Mouse (Mus musculus): Measurements from ENCODE around the gene Gm15557. TPM values are rescaled to one million over a fixed set of nuclear protein-coding genes. Genes with fewer than 3 reads are reported as not detected.

Gm15557 gene
- total and polyA plus RNA-seq, 2 experiments from 2014 or later: not detected

DNA sequence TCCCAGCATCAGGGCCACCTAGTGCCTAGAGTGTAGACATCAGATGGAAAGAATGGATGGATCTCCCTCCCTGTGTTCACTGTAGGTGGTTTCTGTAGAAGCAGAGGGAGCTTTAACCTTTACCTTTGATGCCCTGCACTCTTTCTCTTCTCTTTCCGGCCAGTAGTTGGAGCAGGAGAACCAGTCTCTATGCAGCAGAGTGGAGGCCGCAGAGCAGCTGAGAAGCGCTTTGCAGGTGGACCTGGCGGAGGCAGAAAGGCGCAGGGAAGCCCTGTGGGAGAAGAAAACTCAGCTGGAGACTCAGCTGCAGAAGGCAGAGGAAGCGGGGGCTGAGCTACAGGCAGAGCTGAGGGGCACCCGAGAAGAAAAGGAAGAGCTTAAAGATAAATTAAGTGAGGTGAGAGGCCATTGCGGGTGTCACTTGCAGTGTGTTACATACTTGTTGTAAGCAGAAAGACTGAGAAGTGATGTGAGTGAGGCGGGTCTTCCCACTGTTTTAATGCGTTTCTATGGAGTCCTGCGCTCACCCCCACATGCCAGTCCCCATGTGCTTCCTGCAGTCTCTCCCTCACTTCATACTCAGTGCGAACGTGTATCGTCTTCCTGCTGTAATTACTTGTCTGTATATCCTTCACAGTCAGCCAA is 33.7 kb downstream of the Gm15557 start:
- H3K27ac ChIP-seq (ENCODE audit: low read depth): no peak overlapping the region
- no peak overlapping the region for H3K4me3 ChIP-seq (ENCODE audit: low read depth, low read length)
- TF ChIP-seq CTCF (IDR thresholded peaks at IDR 0.05; ENCODE audit: low read depth) (no peak), EP300 (IDR thresholded peaks at IDR 0.05; ENCODE audit: low read depth) (no peak)
- no peaks in the 10 kb centered on the region for H3K4me1 ChIP-seq (ENCODE audit: control insufficient read depth, insufficient read depth)
- ATAC-seq (ENCODE audit: insufficient read depth, low read depth) (no peak), DNase-seq (ENCODE audit: low spot score) (no peak)
- H3K9ac ChIP-seq (replicated peaks; ENCODE audit: low read depth, low read length): no peak overlapping the region
- no peaks in the 10 kb centered on the region for H3K9me3 ChIP-seq (replicated peaks; ENCODE audit: control insufficient read depth, low read length)
- peaks cover 79% of the 10 kb centered on the region for H3K36me3 ChIP-seq (replicated peaks; ENCODE audit: control insufficient read depth, insufficient read depth, low read length)
- no peak overlapping the region for H3K4me2 ChIP-seq (ENCODE audit: low read depth, low read length)
- H3K27me3 ChIP-seq (ENCODE audit: control insufficient read depth, insufficient read depth, low read length): no peaks in the 10 kb centered on the region
- WGBS: 76% methylated on average over 14 of the region's 14 CpGs

DNA sequence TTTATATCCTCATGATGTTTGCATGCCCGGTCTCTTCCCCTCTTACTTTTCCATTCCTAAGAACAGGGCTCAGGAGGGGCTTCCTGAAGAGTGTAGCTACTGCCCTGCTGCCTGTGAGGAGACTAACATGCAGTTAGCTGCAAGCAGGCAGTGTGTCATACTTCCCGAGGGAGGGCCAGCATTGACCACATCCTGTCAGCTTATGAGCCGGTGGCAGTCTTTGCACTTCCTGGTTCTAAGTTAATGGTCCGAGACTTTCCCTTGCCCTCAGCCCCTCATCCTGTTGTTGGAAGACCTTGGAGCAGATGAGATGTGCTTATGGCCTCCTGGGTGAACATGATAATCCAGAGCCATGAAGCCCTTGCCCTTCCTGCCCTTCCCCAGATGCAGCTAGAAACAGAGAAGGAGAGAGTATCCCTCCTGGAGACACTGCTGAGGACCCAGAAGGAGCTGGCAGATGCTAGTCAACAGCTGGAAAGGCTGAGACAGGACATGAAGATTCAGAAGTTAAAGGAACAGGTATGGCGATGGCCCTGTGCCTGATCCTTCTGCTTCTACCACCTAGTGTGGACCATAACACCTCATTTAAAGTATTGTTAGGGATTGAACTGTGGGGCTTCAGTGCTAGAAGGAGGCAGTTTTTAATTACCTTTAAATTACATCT is 38.9 kb downstream of the Gm15557 start:
- 60% methylated on average over 5 of the region's 5 CpGs for WGBS
- Histone ChIP-seq H3K9ac (replicated peaks; ENCODE audit: low read depth, low read length) (no peak overlapping the region), H3K9me3 (replicated peaks; ENCODE audit: control insufficient read depth, low read length) (no peaks in the 10 kb centered on the region), H3K4me2 (ENCODE audit: low read depth, low read length) (peak overlapping the region; percentile 6; the same call in 1 of the 2 replicates), H3K4me3 (ENCODE audit: low read depth, low read length) (no peak overlapping the region), H3K27ac (ENCODE audit: low read depth) (peak overlapping the region; percentile 52), H3K36me3 (replicated peaks; ENCODE audit: control insufficient read depth, insufficient read depth, low read length) (peaks cover 80% of the 10 kb centered on the region), H3K27me3 (ENCODE audit: control insufficient read depth, insufficient read depth, low read length) (no peaks in the 10 kb centered on the region), H3K4me1 (ENCODE audit: control insufficient read depth, insufficient read depth) (no peaks in the 10 kb centered on the region)
- DNase-seq (ENCODE audit: low spot score) (peak; percentile 25), ATAC-seq (ENCODE audit: insufficient read depth, low read depth) (peak; percentile 74)
- TF ChIP-seq CTCF (IDR thresholded peaks at IDR 0.05; ENCODE audit: low read depth): no peak
- TF ChIP-seq EP300 (IDR thresholded peaks at IDR 0.05; ENCODE audit: low read depth): no peak

- no peak for ATAC-seq (ENCODE audit: insufficient read depth, low read depth)
- Histone ChIP-seq H3K27ac (ENCODE audit: low read depth) (peak overlapping the region; percentile 57; the same call in 1 of the 2 replicates), H3K4me2 (ENCODE audit: low read depth, low read length) (no peak overlapping the region), H3K4me1 (ENCODE audit: control insufficient read depth, insufficient read depth) (no peaks in the 10 kb centered on the region), H3K27me3 (ENCODE audit: control insufficient read depth, insufficient read depth, low read length) (no peaks in the 10 kb centered on the region), H3K4me3 (ENCODE audit: low read depth, low read length) (no peak overlapping the region), H3K36me3 (replicated peaks; ENCODE audit: control insufficient read depth, insufficient read depth, low read length) (peaks cover 93% of the 10 kb centered on the region), H3K9ac (replicated peaks; ENCODE audit: low read depth, low read length) (no peak overlapping the region), H3K9me3 (replicated peaks; ENCODE audit: control insufficient read depth, low read length) (no peaks in the 10 kb centered on the region)
- no peak for DNase-seq (ENCODE audit: low spot score)
- no peak for TF ChIP-seq CTCF (IDR thresholded peaks at IDR 0.05; ENCODE audit: low read depth)
- TF ChIP-seq EP300 (IDR thresholded peaks at IDR 0.05; ENCODE audit: low read depth): no peak
- WGBS: 91% methylated on average over 7 of the region's 7 CpGs
Measured at GRCm38 (mm10) chr2:155985776-155986175, 45.2 kb downstream of the Gm15557 start.

- peaks cover 12% of the 10 kb centered on the region for H3K4me1 ChIP-seq (ENCODE audit: control insufficient read depth, insufficient read depth)
- no peaks in the 10 kb centered on the region for H3K9me3 ChIP-seq (replicated peaks; ENCODE audit: control insufficient read depth, low read length)
- 94% methylated on average over 6 of the region's 6 CpGs for WGBS
- H3K27ac ChIP-seq (ENCODE audit: low read depth): 0 out of 2 replicates have a peak overlapping the region, but pooled peaks have one; percentile 7
- ATAC-seq (ENCODE audit: insufficient read depth, low read depth) (no peak), DNase-seq (ENCODE audit: low spot score) (no peak)
- H3K27me3 ChIP-seq (ENCODE audit: control insufficient read depth, insufficient read depth, low read length): no peaks in the 10 kb centered on the region
- H3K4me3 ChIP-seq (ENCODE audit: low read depth, low read length): no peak overlapping the region
- H3K9ac ChIP-seq (replicated peaks; ENCODE audit: low read depth, low read length): no peak overlapping the region
- TF ChIP-seq EP300 (IDR thresholded peaks at IDR 0.05; ENCODE audit: low read depth) (no peak), CTCF (IDR thresholded peaks at IDR 0.05; ENCODE audit: low read depth) (no peak)
- peaks cover 93% of the 10 kb centered on the region for H3K36me3 ChIP-seq (replicated peaks; ENCODE audit: control insufficient read depth, insufficient read depth, low read length)
- H3K4me2 ChIP-seq (ENCODE audit: low read depth, low read length): no peak overlapping the region
Measured at GRCm38 (mm10) chr2:155987131-155987530, 46.6 kb downstream of the Gm15557 start.

DNA sequence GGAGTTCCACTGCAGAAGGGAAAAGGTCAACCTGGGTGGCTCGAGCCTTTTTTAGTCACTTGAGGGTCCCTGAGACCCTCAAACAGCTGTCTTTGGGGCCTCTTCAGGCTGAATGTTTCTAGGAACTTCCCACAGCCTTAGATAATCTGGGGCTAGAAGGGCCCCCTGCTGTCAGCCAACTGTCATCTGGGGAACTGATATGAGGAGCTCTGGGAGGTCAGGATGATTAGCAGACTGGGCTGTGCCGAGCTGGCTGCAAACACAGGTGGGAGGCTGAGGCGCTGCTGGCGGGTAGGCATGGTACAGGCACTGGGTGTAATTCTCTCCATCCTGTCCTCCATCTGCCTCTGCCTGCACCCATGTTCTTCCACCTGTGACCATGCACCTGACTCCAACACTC is 48.6 kb downstream of the Gm15557 start:
- 37% methylated on average over 4 of the region's 4 CpGs for WGBS
- H3K4me3 ChIP-seq (ENCODE audit: low read depth, low read length): no peak overlapping the region
- no peak for ATAC-seq (ENCODE audit: insufficient read depth, low read depth)
- no peaks in the 10 kb centered on the region for H3K9me3 ChIP-seq (replicated peaks; ENCODE audit: control insufficient read depth, low read length)
- H3K27ac ChIP-seq (ENCODE audit: low read depth): no peak overlapping the region
- H3K27me3 ChIP-seq (ENCODE audit: control insufficient read depth, insufficient read depth, low read length): no peaks in the 10 kb centered on the region
- no peak overlapping the region for H3K9ac ChIP-seq (replicated peaks; ENCODE audit: low read depth, low read length)
- TF ChIP-seq CTCF (IDR thresholded peaks at IDR 0.05; ENCODE audit: low read depth): no peak
- TF ChIP-seq EP300 (IDR thresholded peaks at IDR 0.05; ENCODE audit: low read depth): no peak
- no peak overlapping the region for H3K4me2 ChIP-seq (ENCODE audit: low read depth, low read length)
- H3K36me3 ChIP-seq (replicated peaks; ENCODE audit: control insufficient read depth, insufficient read depth, low read length): peaks cover 87% of the 10 kb centered on the region
- no peak for DNase-seq (ENCODE audit: low spot score)
- peaks cover 12% of the 10 kb centered on the region for H3K4me1 ChIP-seq (ENCODE audit: control insufficient read depth, insufficient read depth)

Measured in heart, postnatal 0 days (tissue).